Mouse (Mus musculus) G1E (cell line): ENCODE results near the gene Prrt3. TPM values are rescaled to one million over a fixed set of nuclear protein-coding genes. Genes with fewer than 3 reads are reported as not detected.

Experiments
- ATAC-seq: 2 replicates; pipeline ENCODE4 v1.8.0; 2016; ENCODE audit warnings: mild to moderate bottlenecking; ENCODE audit not compliant: insufficient number of reproducible peaks, poor library complexity, low FRiP score, severe bottlenecking; ENCODE audit errors: extremely low read depth
- DNase-seq: peaks from one replicate; pipeline ENCODE4 v3.0.0; 2012; ENCODE audit warnings: low spot score
- H3K27me3 ChIP-seq: 2 replicates; pipeline ENCODE4 v1.6.1; 2012; ENCODE audit warnings: mild to moderate bottlenecking, low read length, inconsistent platforms; ENCODE audit not compliant: insufficient read depth
- H3K36me3 ChIP-seq: replicated peaks from 2 replicates; pipeline ENCODE3; 2012; ENCODE audit warnings: mild to moderate bottlenecking, inconsistent platforms
- H3K4me1 ChIP-seq: 2 replicates; pipeline ENCODE4 v1.6.1; 2012; ENCODE audit warnings: low read depth, low read length, inconsistent platforms, mixed read lengths; ENCODE audit not compliant: insufficient read depth
- H3K4me3 ChIP-seq: 2 replicates; pipeline ENCODE4 v1.5.1; 2012; ENCODE audit warnings: low read depth, mild to moderate bottlenecking, inconsistent platforms, low read length, moderate library complexity, mixed read lengths
- H3K9me3 ChIP-seq: replicated peaks from 2 replicates; pipeline ENCODE4 v1.6.1; 2012; ENCODE audit warnings: inconsistent platforms
- CTCF ChIP-seq: IDR thresholded peaks from 2 replicates; pipeline ENCODE4 v1.5.1; 2012; ENCODE audit warnings: low read depth, low read length, inconsistent platforms, mixed read lengths
- GATA1 ChIP-seq: IDR thresholded peaks from 2 replicates; pipeline ENCODE4 v1.6.1; 2012; ENCODE audit warnings: borderline replicate concordance, low read length, inconsistent platforms, mixed read lengths
- GATA2 ChIP-seq: IDR thresholded peaks from 2 replicates; pipeline ENCODE4 v1.6.1; 2012; ENCODE audit warnings: low read depth, low read length, inconsistent platforms, borderline replicate concordance
- POLR2AphosphoS5 ChIP-seq: IDR thresholded peaks from 2 replicates; pipeline ENCODE4 v1.6.1; 2012; ENCODE audit warnings: low read depth, low read length, inconsistent platforms; ENCODE audit not compliant: insufficient replicate concordance
- TAL1 ChIP-seq: conservative IDR thresholded peaks from 2 replicates; pipeline ENCODE4 v1.6.1; 2012; ENCODE audit warnings: low read depth, low read length, inconsistent platforms, mixed read lengths
- polyA plus RNA-seq: library from polyadenylated mRNA; stranded (reverse); fragments of >175 nt; gene quantifications from 2 replicates; pipeline ENCODE4 v1.2.3, GENCODE M21; 2012
- total RNA-seq, 2 experiments: library from RNA; stranded (forward) in 1 of 2; stranded (reverse) in 1 of 2; fragments of 200-1000 nt in 1 of 2; fragments of >200 nt in 1 of 2; fragmentation: Nextera tagmentation in 1 of 2; gene quantifications; 2 replicates each; pipeline ENCODE4 v1.2.3; 2014 to 2017

The Prrt3 gene
- not detected in 2 replicates for total RNA-seq (2014; fragmentation: Nextera tagmentation)
- under 0.01 and 0.12 TPM in 2 replicates for total RNA-seq (2017)
- polyA plus RNA-seq, result not detected in 2 replicates

DNA sequence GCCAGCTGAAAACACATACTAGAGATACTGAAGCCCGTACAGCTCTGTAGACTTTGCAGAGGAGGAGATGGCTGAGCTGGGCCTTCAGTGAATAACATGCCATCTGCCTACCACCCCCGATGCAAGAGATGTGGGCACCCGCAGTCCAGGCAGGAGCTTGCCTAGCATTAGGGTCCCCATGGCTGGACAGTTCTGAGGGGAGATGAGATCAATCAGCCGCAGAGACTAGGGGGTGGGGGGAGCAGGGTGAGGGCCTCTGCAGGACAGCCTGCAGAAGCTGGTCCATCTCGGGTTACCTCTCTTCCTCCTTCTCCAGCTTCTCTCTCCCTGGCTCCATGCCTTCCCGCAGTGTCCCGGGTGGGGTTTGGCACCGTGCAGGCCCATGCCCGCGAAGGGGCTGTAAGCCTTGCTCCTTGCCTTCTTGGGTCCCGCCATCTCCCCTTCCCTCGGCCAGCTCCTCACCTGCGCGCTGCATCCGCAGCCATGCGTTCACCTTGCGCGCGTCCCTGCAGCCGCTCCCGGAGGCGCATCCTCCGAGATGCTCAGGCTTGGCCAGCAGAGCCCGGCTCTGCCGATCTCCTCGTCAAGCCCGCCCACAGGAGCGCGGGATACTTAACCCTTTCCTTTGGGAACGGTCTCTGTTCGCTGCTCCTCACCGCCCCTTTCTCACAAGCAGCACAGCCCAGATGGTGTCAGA lies at the start of gene Prrt3:
Gene Prrt3 (minus strand): TSS at position 544 of the 697 bp plus-strand sequence.
- H3K4me3 ChIP-seq, result no peak within 1 kb of the TSS
- H3K4me1 ChIP-seq, result peaks cover 7% of the 10 kb centered on the region
- ATAC-seq (no peak), DNase-seq (no peak)
- TF ChIP-seq GATA1 (no peak), CTCF (no peak), POLR2AphosphoS5 (no peak), TAL1 (no peak), GATA2 (no peak)
- H3K27me3 ChIP-seq, result peaks cover 71% of the 10 kb centered on the region
- no peaks in the 10 kb centered on the region for H3K9me3 ChIP-seq
- no peaks in the 10 kb centered on the region for H3K36me3 ChIP-seq

DNA sequence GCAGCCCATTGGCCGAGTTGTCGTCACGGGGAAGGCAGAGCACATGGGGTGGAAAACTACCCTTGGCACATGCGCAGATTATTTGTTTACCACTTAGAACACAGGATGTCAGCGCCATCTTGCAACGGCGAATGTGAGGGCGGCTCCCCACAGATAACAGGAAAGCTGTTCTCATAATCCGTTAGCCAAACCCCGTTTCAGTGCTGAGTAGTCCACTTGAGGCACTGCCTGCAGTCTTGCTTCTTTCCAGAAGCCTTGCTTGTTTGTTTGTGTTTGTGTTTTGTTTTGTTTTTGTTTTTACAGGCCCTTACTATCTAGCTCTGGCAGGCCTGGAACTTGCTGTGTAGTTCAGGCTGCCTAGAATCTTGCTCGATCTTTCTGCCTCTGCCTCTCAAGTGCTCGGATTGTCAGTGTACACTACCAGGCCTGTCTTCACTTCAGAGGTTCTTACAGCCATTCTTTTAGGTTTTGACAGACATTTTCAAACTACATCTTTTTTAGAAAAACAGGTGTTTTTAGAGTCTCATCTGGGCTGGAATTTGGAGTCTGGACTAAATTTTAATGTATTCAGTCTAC lies 42.3 kb upstream of the Prrt3 start:
- H3K4me3 ChIP-seq, result no peak overlapping the region
- ATAC-seq (no peak), DNase-seq (no peak)

DNA sequence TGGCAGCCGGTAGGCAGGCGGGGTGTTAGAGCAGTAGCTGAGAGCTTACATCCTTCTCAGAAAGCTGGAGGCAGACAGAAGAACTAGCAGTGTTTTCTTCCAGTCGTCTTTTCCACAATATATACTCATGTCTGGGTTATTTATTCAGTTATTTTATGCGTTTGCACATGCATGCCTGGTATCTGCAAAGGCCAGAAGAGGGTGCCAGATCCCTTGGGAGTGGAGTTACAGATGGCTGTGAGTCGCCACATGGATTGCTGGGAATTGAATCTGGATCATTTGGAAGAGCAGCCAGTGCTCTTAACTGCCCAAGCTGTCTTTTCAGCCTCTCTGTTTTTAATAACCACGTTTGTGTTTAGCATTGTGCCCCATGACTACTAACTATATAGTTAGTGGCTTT lies 39.9 kb upstream of the Prrt3 start:
- Histone ChIP-seq H3K4me3 (no peak overlapping the region), H3K9me3 (no peaks in the 10 kb centered on the region), H3K27me3 (no peaks in the 10 kb centered on the region), H3K4me1 (no peaks in the 10 kb centered on the region), H3K36me3 (peaks cover 83% of the 10 kb centered on the region)
- TF ChIP-seq CTCF (no peak), TAL1 (no peak), GATA1 (no peak), GATA2 (no peak), POLR2AphosphoS5 (no peak)
- DNase-seq (no peak), ATAC-seq (no peak)

More for the DNA sequence above, 42.3 kb upstream of the Prrt3 start:
- peaks cover 84% of the 10 kb centered on the region for H3K36me3 ChIP-seq
- no peaks in the 10 kb centered on the region for H3K4me1 ChIP-seq
- TF ChIP-seq CTCF (no peak), POLR2AphosphoS5 (no peak), GATA1 (no peak), TAL1 (no peak), GATA2 (no peak)
- no peaks in the 10 kb centered on the region for H3K9me3 ChIP-seq
- H3K27me3 ChIP-seq, result no peaks in the 10 kb centered on the region

DNA sequence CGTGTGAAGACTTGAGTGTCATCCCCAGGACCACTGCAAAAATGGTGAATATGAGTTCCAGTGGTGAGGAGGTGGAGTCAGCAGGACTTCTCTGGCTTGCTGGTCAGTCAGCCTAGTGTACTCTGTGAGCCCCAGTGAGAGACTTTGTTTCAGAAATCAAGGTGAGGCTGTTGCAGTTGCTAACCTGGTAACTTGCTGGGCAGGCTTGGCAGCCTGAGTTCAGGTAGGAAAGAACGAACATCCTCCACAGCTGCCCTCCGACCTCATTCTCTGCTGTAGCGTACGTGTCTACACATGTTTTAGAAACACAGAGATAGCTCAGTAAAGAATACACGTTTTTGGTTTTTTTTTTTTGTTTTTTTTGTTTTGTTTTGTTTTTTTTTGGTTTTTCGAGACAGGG lies 33.2 kb upstream of the Prrt3 start:
- H3K27me3 ChIP-seq, result no peaks in the 10 kb centered on the region
- peaks cover 60% of the 10 kb centered on the region for H3K36me3 ChIP-seq
- no peak for TF ChIP-seq POLR2AphosphoS5
- TF ChIP-seq TAL1, result no peak
- TF ChIP-seq GATA1, result no peak
- no peak for TF ChIP-seq GATA2
- no peak for TF ChIP-seq CTCF
- no peaks in the 10 kb centered on the region for H3K9me3 ChIP-seq
- H3K4me3 ChIP-seq, result no peak overlapping the region
- peaks cover 21% of the 10 kb centered on the region for H3K4me1 ChIP-seq
- ATAC-seq (no peak), DNase-seq (no peak)

DNA sequence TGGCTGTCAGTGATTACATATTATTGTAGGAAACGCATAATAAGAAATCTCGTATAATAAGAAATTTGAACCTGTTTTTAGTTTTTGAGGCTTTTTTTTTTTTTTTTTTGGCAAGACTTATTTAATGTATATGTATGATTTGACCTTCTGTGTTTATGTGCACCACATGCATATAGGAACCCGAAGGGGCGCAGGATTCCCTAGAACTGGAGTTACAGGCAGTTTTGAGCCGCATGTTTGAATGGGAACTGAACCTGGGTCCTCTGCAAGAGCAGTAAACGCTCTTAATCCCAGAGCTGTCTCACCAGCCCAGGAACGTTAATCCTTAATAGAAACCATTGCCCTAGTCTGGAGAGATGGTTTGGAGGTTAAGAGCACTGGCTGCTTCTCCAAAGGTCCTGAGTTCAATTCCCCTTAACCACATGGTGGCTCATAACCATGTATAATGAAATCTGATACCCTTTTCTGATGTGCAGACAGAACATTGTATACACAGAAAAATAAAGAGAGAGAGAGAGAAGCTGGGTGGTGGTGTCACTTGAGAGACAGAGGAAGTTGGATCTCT lies 30.2 kb upstream of the Prrt3 start:
- no peaks in the 10 kb centered on the region for H3K27me3 ChIP-seq
- peaks cover 57% of the 10 kb centered on the region for H3K36me3 ChIP-seq
- H3K9me3 ChIP-seq, result no peaks in the 10 kb centered on the region
- DNase-seq (no peak), ATAC-seq (no peak)
- H3K4me3 ChIP-seq, result peak overlapping the region; percentile 95
- TF ChIP-seq CTCF, result no peak
- TF ChIP-seq GATA1, result no peak
- no peak for TF ChIP-seq TAL1
- TF ChIP-seq POLR2AphosphoS5, result no peak
- TF ChIP-seq GATA2, result no peak
- H3K4me1 ChIP-seq, result peaks cover 31% of the 10 kb centered on the region

DNA sequence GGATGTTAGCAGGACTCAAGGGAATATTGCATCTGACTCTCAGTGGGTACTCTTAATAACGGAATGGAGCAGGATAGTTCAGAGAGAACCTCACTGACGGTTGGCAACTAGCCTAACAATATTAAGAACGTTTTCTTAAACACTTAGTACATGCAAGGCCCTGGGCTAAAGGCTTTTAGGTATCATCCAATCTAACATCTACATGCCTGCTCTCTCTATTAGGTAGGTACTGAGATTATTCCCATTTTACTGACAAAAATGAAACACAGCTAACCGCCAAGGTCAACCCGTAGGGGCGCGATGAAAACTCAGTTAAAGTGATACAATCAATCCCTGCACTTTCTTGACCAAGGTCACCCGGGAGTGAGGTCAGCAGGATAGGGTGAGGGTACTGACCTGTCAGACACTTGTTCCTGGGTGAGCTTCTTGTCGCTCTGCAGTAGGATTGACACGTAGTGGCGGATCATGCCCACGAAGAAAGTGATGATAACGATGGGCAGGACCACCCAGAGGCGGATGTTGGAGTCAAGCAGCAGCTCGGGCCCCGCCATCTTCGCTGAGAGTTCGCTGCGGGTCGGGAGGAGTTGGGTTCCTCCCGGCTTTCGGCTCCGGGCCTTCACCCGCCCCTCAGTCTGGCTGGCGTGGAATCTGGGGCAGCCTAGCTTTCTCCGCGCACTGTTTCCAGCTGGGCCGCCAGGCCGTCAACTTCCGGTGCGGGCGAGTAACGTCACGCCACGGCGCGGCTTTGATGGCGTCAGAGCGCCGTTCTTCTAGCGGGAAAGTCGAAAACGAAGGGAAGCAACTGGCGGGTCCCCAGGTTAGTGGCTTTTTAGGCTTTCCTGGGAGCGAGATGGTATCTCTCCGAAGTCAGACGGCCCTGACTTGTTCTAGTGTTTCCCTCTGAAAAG lies 29.5 kb upstream of the Prrt3 start, which contains the start of the genes Emc3 and Fancd2:
Gene Emc3 (minus strand): TSS at position 721 of the 908 bp plus-strand sequence.
Gene Fancd2 (plus strand): TSS at position 751 of the 908 bp plus-strand sequence.
- DNase-seq (peak; percentile 74), ATAC-seq (peak; percentile 72)
- no peaks in the 10 kb centered on the region for H3K9me3 ChIP-seq
- TF ChIP-seq GATA2 (no peak), POLR2AphosphoS5 (no peak), TAL1 (no peak), GATA1 (no peak), CTCF (no peak)
- H3K27me3 ChIP-seq, result no peaks in the 10 kb centered on the region
- peak within 1 kb of the TSS; percentile 95 for H3K4me3 ChIP-seq
- peaks cover 53% of the 10 kb centered on the region for H3K36me3 ChIP-seq
- peaks cover 31% of the 10 kb centered on the region for H3K4me1 ChIP-seq
